Mouse (Mus musculus) embryonic fibroblast, embryonic 13.5 days (primary cell): Measurements from ENCODE around the gene Cep152. TPM values are rescaled to one million over a fixed set of nuclear protein-coding genes. Genes with fewer than 3 reads are reported as not detected.
A peak's percentile ranks its signal among the peaks of the same experiment; 100 is the strongest.

Experiments used
- H3K27ac ChIP-seq: 2 replicates; pipeline ENCODE4 v1.5.1; 2012; ENCODE audit warnings: low read length, control low read depth, inconsistent platforms; ENCODE audit not compliant: insufficient read depth
- H3K4me1 ChIP-seq: 2 replicates; pipeline ENCODE4 v1.6.1; 2011; ENCODE audit warnings: low read length; ENCODE audit not compliant: control insufficient read depth, insufficient read depth
- H3K4me3 ChIP-seq: 2 replicates; pipeline ENCODE4 v1.5.1; 2011; ENCODE audit warnings: mild to moderate bottlenecking, control low read depth, low read length; ENCODE audit not compliant: insufficient read depth
- CTCF ChIP-seq: IDR thresholded peaks from 2 replicates; pipeline ENCODE4 v1.5.1; 2011; ENCODE audit warnings: mild to moderate bottlenecking, control low read depth, low read length, moderate library complexity, borderline replicate concordance; ENCODE audit not compliant: insufficient read depth
- POLR2A ChIP-seq: IDR thresholded peaks from 2 replicates; pipeline ENCODE4 v1.6.1; 2011; ENCODE audit warnings: low read depth, mild to moderate bottlenecking, control low read depth, low read length, moderate library complexity
- polyA plus RNA-seq: library from polyadenylated mRNA; stranded (reverse); fragments of >200 nt; gene quantifications from 2 replicates; pipeline ENCODE4 v1.2.4, GENCODE M21; 2011; ENCODE audit warnings: low read depth; ENCODE audit not compliant: missing spikeins, insufficient read length

The Cep152 gene
- polyA plus RNA-seq, 1 experiment: 4.3 TPM

GRCm38 (mm10) chr2:125630010-125630409, 5.1 kb upstream of the Cep152 start:
- Histone ChIP-seq H3K27ac (no peak overlapping the region), H3K4me1 (no peaks in the 10 kb centered on the region), H3K4me3 (no peak overlapping the region)
- TF ChIP-seq CTCF (no peak), POLR2A (no peak)

- Histone ChIP-seq H3K27ac (no peak overlapping the region), H3K4me3 (no peak overlapping the region), H3K4me1 (0 out of 2 replicates have a peak, but pooled peaks cover 2% of the 10 kb centered on the region)
- TF ChIP-seq CTCF: no peak
- TF ChIP-seq POLR2A: no peak
Measured at GRCm38 (mm10) chr2:125628487-125628886, 3.6 kb upstream of the Cep152 start.

DNA sequence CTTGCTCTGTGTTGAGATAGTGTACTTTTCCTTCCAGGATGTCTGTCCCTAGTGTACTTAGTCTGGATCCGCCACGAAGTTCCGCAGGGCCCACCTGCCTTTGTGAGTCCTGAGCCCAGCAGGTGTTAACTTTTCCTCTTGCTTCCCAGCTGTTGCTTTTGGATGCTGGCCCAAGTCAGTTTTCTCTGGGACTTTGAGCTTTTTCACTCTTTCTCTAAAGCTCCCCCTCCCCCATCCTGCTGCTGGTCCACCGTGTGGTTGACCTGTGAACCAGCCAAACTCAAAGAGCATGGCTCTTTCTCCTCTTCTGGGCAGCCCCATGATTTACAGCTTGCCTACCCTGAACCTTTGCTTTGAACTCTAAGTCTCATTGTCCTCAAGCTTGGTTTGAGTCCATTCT, 1.6 kb upstream of the Cep152 start:
- no peak for TF ChIP-seq CTCF
- no peak for TF ChIP-seq POLR2A
- H3K4me3 ChIP-seq: no peak overlapping the region
- H3K27ac ChIP-seq: no peak overlapping the region
- H3K4me1 ChIP-seq: 0 out of 2 replicates have a peak, but pooled peaks cover 2% of the 10 kb centered on the region

GRCm38 (mm10) chr2:125624127-125624685, 707 bp downstream of the Cep152 start:
- TF ChIP-seq CTCF (no peak), POLR2A (no peak)
- Histone ChIP-seq H3K27ac (no peak overlapping the region), H3K4me3 (peak overlapping the region; percentile 91)

DNA sequence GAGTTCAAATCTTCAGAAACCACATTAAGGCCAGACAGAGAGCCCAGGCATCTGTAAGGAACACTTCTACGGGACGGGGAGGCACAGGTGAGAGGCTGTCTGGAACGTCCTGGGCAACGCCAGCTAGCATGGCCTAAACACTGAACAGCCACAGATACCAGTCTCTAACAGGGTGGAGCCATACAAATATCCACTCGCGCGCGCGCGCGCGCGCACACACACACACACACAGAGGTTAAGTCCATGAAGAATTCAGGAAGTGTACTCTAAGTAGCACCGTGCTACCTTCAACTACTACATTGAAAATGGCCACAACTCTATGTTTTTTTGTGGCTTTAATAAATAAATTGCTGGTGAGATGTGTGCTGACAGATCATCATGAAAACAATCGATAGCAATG, 1.7 kb downstream of the Cep152 start:
- 0 out of 2 replicates have a peak, but pooled peaks cover 2% of the 10 kb centered on the region for H3K4me1 ChIP-seq
- TF ChIP-seq CTCF (no peak), POLR2A (no peak)
- H3K4me3 ChIP-seq: peak overlapping the region; percentile 91; the same call in 1 of the 2 replicates
- no peak overlapping the region for H3K27ac ChIP-seq

More at GRCm38 (mm10) chr2:125624127-125624685, 707 bp downstream of the Cep152 start:
- H3K4me1 ChIP-seq: 0 out of 2 replicates have a peak, but pooled peaks cover 2% of the 10 kb centered on the region

GRCm38 (mm10) chr2:125620213-125620907, 4.6 kb downstream of the Cep152 start:
- H3K4me3 ChIP-seq: no peak overlapping the region
- no peak for TF ChIP-seq POLR2A
- TF ChIP-seq CTCF: no peak
- H3K4me1 ChIP-seq: 0 out of 2 replicates have a peak, but pooled peaks cover 2% of the 10 kb centered on the region
- no peak overlapping the region for H3K27ac ChIP-seq

- H3K4me3 ChIP-seq: no peak overlapping the region
Measured at GRCm38 (mm10) chr2:125615858-125616424, 9.0 kb downstream of the Cep152 start.

DNA sequence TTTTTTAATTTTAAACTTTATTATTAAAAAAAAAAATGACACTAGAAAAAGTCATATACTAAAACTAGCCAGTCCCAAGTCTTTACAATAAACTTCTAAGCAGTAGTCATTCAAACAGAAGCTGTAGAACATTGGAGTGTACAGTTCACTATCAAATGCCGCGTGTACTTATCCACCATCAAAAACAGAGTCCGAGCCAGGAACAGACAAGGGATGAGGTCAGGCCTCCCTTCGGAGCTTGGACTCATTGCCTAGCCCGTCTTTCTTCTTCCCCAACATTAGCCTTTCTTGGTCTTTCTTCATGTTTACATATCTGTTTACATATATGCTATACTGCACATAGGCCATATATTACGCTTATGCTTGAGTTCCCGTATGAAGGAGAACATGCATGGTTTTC, 9.5 kb downstream of the Cep152 start:
- no peak for TF ChIP-seq POLR2A
- TF ChIP-seq CTCF: no peak
- no peak overlapping the region for H3K27ac ChIP-seq
- H3K4me1 ChIP-seq: no peaks in the 10 kb centered on the region
- no peak overlapping the region for H3K4me3 ChIP-seq

More at GRCm38 (mm10) chr2:125615858-125616424, 9.0 kb downstream of the Cep152 start:
- no peak for TF ChIP-seq POLR2A
- no peak for TF ChIP-seq CTCF
- Histone ChIP-seq H3K27ac (no peak overlapping the region), H3K4me1 (no peaks in the 10 kb centered on the region)

DNA sequence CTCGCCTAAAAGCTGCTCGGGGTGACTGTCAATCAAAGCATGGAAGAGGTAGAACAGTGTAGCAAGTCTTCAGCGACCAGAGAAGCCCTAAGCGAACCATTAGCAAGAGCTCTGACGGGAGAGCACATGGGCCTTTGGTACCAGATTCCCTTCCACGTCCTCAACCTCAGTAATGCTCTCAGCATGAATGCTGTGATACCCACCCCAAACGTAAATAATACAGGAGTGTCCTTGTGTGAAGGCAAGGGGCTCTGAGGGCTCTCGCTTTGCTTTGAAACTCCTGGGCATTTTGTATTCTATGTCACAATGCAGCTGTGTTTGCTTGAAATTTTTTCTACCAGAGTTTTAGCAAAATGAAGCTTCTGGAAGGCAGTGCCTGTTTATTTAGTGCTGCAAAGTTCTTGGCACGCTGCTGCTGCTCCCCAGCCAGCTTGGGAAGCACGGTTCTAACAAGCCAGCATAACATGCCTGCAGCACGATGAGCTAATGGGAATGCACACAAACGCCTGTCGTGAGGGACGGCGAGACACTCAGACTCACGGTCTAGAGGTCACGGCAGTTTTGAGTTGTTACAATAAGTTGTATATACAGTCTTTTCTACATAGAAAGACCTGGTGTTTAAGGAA, 18.6 kb downstream of the Cep152 start:
- H3K4me3 ChIP-seq: no peak overlapping the region
- H3K27ac ChIP-seq: no peak overlapping the region
- H3K4me1 ChIP-seq: no peaks in the 10 kb centered on the region
- TF ChIP-seq CTCF: no peak
- TF ChIP-seq POLR2A: no peak

GRCm38 (mm10) chr2:125604646-125605045, 20.3 kb downstream of the Cep152 start:
- Histone ChIP-seq H3K4me3 (no peak overlapping the region), H3K4me1 (no peaks in the 10 kb centered on the region), H3K27ac (no peak overlapping the region)
- peak; percentile 94 for TF ChIP-seq CTCF
- TF ChIP-seq POLR2A: no peak
